Mouse (Mus musculus) brain, embryonic 14.5 days (tissue): ENCODE data around the gene Gpn2. TPM values are rescaled to one million over a fixed set of nuclear protein-coding genes. Genes with fewer than 3 reads are reported as not detected.

Source experiments
- DNase-seq: peaks from one replicate; pipeline ENCODE4 v3.0.0-alpha.2; 2011; ENCODE audit warnings: low read depth
- CTCF ChIP-seq: fragments of 200-500 bp; IDR thresholded peaks from 2 replicates; pipeline ENCODE4 v1.5.1; 2012; ENCODE audit warnings: inconsistent platforms, mild to moderate bottlenecking, moderate library complexity, borderline replicate concordance; ENCODE audit not compliant: insufficient read depth, insufficient read length; ENCODE audit errors: extremely low read depth
- POLR2A ChIP-seq: fragments of 200-500 bp; IDR thresholded peaks from 2 replicates; pipeline ENCODE4 v1.6.1; 2012; ENCODE audit warnings: mild to moderate bottlenecking, inconsistent platforms, borderline replicate concordance; ENCODE audit not compliant: poor library complexity, insufficient read depth, insufficient read length, severe bottlenecking; ENCODE audit errors: extremely low read depth
- polyA plus RNA-seq: library from polyadenylated mRNA; depleted of rRNA; stranded (reverse); fragments of >200 nt; gene quantifications from 2 replicates; pipeline ENCODE4 v1.2.3, GENCODE M21; 2012

The Gpn2 gene
- polyA plus RNA-seq, 1 experiment = 37.7 TPM

DNA sequence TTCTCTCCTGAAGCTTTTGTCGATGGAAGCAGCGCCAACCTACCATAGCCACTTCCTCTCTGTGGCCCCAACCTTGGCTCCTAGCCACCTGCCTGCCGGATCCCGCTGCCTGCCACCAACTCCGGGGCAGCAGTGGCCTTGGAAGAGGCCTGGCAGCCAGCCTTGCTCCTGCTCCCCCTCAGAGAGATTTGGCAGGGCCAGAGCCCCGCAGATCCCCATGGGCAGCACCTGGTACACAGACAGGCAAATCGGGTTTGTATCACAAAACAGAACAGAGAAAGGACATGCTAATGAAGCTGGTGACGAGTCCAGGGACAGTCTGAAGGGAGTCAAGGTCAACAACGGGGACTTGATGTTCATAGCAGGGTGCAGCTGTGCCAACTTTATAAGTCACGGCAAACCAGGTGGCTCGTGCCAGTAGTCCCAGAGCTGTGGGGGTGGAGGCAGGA, 21.0 kb upstream of the Gpn2 start:
- peak; percentile 55 for DNase-seq

DNA sequence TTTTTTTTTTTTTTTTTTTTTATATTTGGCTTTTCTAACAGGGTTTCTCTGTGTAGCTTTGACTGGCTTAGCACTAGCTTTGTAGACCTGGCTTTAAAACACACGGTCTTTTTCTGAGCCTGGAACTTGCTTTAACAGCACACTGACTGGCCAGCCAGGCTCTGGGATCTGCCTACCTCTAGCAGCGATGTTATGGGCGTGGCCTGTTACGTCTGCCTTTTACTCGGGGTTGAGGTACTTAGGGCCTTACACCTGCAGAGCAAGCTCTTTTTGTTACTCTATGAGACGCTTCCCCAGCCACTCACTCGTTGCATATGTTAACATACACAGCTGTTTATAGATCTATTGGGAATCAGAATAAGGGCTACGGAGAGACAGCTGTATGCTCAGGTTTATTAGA, 16.9 kb upstream of the Gpn2 start:
- no peak for DNase-seq
- no peak for TF ChIP-seq CTCF
- TF ChIP-seq POLR2A = no peak

More for the DNA sequence above, 21.0 kb upstream of the Gpn2 start:
- TF ChIP-seq POLR2A = no peak
- TF ChIP-seq CTCF = no peak

DNA sequence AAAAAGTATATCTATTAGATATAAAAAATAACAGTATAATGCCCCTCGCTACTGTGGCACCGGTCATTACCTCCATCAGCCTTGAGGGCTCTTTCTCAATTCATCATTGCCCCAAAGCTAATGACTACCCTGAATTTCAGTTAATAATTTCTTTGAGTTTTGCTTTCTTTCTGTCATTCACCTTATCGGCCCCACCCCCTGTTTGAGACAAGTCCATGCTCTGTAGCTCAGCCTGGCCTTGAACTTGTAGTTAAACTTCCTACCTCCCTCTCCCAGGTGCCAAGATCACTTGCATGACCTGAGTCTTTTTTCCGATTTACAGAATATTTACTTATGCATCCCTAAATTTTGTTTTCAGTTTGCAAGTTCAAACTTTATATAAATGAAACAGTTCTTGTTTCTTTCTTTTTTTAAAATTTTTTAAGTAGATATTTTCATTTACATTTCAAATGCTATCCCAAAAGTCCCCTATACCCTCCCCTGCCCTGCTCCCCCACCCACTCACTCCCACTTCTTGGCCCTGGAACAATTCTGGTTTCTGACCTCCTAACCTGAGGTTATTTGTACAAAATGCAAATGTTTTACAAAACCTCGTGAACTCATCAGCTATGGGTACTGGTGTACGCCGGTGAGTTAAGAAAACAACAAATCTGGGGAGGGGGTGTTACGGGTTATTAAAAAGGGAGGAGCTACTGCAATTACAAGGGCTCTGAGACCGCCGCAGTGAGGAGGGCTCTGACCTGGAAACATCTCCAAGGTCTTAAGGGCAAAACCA, 14.7 kb upstream of the Gpn2 start:
- TF ChIP-seq CTCF = no peak
- no peak for TF ChIP-seq POLR2A
- no peak for DNase-seq

DNA sequence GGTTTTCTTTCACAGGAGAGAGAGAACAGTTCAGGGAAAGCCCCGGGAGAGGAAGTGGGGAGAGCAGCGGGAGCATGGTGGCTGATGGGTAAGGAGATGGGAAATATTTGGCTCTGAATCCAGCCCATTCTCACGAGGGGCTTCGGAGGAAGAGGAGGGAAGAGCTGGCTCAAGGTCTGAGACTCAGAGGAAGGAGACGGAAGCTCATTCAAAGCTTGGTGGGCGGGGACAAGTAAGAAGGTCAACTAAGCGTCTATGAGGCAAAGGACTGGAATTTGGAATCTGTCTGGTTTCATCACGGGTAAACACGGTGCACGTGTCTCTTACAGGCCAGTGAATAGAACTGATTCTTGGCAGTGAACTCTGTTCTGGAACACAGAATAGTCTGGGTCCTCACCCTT, 14.1 kb upstream of the Gpn2 start:
- no peak for DNase-seq
- no peak for TF ChIP-seq POLR2A
- TF ChIP-seq CTCF = no peak

DNA sequence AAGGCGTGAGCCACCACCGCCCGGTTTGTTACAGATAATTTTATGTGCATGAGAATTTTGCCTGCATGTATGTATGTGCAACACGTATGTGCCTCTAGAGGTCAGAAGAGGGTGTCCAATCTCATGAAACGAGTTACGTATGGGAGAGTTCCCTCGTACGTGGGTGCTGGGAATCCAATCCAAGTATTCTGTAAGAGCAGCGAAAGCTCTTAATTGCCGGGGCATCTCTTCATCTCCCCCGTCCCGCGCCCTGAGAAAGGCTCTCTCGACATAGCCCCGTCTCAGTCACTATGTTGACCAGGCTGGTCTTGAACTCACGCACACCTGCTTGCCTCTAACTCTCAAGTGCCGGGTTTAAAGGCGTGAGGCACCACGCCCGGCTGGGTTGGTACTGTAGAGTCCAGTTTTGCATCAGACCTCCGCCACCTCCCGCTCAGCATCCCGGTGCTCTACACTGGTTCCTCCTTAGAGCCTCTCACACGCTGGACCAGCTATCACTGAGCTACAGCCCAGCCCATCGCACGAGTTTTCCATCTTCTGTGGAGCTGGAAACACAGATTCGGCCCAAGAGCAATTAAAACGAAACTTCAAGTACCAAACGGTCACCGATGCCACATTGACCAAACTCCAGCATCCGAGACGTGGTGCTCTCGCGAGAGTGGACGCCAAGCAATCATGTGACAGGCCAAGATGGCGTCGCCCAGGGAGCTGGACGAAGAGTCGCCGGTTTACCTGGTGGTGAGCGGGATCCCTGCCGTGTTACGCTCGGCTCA, 9.9 kb upstream of the Gpn2 start, which contains the start of gene Gpatch3:
Gene Gpatch3 (plus strand): TSS at position 676 of the 773 bp plus-strand sequence.
- TF ChIP-seq CTCF (peak; percentile 19; the same call in 1 of the 2 replicates), POLR2A (peak; percentile 47; the same call in 1 of the 2 replicates)
- peak; percentile 97 for DNase-seq

DNA sequence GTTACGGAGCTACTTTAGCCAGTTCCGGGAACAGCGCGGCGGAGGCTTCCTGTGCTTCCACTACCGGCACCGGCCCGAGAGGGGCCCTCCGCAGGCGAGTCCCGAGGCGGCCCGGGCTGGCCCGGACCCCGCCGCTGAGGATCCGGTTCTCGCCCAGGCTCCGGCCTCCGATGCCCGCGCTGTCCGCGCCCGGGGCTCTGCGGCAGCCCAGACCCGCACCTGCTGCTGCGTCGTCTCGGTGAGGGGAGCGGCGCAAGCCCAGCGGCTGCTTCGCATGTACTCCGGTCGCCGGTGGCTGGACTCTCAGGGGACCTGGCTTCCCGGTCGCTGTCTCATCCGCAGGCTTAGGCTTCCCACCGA, 9.3 kb upstream of the Gpn2 start:
- no peak for TF ChIP-seq CTCF
- no peak for TF ChIP-seq POLR2A
- no peak for DNase-seq

DNA sequence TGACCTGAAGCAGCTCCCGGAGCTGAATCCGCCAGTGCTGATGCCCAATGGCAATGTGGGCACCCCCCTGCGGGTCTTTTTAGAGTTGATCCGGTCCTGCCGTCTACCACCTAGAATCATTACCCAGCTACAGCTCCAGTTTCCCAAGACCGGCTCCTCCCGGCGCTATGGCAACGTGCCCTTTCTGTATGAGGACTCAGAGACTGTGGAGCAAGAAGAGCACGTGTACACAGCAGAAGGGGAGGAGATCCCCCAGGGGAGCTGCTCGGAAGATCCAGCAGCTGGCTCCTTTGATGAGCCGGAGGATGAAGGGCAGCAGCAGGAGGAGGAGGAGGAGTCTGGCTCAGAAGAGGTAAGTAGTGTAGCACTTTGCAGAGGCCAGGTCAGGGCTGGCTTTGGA, 6.2 kb upstream of the Gpn2 start:
- TF ChIP-seq CTCF = no peak
- TF ChIP-seq POLR2A = no peak
- no peak for DNase-seq

DNA sequence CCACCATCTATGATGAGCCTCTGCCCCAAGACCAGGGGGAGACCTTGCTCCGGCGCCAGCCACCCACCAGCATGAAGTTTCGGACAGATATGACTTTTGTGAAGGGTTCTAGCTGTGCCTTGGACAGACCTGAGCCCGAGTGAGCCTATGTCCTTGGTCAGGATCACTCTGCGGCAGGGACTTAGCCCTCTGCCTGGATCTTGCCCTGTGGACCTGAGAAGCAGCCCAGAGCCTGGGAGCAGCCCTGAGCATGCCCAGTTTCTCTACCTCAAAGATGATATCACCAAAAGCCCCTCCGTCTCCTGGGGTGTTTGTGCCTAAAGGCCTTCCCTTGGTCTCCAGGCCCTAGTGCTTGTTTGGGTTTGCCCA, 488 bp upstream of the Gpn2 start:
- TF ChIP-seq POLR2A (no peak), CTCF (no peak)
- no peak for DNase-seq

DNA sequence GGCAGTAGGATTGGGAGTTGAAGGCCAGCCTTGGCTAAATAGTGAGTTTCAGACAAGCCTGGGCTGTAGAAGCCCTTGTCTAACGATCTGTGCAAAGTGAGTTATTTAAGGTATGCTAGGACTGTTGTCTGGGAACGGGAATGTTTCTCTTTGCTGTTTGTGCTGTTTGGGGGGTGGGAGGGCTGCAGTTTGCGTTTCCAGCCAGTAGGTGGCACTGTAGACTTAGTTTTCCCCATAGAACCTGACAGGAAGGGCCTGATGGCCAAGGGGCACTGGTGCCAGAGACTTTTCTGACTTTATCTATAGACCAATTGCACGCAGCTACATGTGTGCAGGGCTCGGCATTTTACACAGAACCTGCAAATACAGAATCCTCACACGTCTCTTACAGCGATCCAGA, 8.4 kb downstream of the Gpn2 start:
- TF ChIP-seq CTCF = peak; percentile 93
- TF ChIP-seq POLR2A = no peak
- peak; percentile 75 for DNase-seq

DNA sequence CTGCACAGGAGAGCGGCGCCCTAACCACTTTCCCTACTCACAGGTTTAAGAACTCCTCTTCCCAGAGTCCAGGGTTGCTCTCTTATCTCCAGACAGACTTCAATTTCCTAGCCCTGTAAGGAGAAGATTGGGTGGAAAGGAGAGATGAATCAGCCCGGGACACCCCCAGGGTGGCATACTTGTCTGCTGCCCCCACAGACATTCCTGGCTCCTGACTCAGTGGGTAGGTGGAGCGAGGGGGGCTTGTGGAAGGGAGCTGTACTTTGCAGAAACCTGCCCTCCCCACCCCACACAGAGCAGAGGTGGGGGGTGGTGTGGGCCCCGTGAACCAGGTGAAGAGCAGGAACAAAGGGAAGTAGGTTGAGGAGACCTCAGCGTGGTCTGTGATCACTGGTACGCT, 11.4 kb downstream of the Gpn2 start:
- TF ChIP-seq CTCF (no peak), POLR2A (no peak)
- no peak for DNase-seq

DNA sequence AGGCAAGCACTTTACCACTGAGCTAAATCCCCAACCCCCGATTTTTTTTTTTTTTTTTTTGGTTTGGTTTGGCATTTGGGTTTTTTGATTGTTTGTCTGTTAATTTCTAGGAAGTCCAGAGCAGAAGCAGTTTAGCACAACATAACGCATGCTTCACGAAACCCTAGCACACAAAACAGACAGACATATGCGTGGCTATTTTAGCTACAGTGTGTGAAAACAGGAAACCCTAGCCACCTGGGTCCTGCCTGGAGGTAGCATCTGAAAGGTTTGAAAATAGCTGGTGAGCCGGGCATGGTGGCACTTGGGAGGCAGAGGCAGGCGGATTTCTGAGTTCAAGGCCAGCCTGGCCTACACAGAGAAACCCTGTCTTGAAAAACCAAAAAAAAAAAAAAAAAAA, 11.9 kb downstream of the Gpn2 start:
- TF ChIP-seq POLR2A = no peak
- TF ChIP-seq CTCF = no peak
- no peak for DNase-seq
